Mouse (Mus musculus) cerebral cortex, adult 2 months (tissue): ENCODE measurements around the gene Ntn3.

Experiments
- WGBS: fragments of 180-500 bp; shearing (Covaris S2); methylation state at CpG from one replicate; pipeline ENCODE4 v1.1.7; 2018; 5-methylcytosine and 5-hydroxymethylcytosine counted together

The Ntn3 gene

DNA sequence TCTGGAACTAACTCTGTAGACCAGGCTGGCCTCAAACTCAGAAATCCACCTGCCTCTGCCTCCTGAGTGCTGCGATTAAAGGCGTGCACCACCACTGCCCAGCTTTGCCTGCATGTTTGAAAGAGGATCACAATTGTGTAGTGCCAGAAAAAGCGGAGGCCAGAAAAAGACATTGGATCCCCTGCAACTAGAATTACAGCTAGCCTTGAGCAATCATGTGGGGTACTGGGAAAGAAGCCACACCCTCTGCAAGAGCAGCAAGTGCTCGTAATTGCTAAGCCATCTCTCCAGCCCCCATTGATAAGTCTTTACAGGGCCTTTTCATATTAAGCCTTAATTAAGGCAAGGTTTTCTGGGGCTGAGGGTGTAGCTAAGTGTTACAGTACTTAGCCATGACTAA, 17.9 kb downstream of the Ntn3 start:
- WGBS = 53% methylated on average over 4 of the region's 4 CpGs

- 86% methylated on average over 2 of the region's 2 CpGs for WGBS
These were observed 18.4 kb downstream of the Ntn3 start for GRCm38 (mm10) chr17:24190934-24191333.

DNA sequence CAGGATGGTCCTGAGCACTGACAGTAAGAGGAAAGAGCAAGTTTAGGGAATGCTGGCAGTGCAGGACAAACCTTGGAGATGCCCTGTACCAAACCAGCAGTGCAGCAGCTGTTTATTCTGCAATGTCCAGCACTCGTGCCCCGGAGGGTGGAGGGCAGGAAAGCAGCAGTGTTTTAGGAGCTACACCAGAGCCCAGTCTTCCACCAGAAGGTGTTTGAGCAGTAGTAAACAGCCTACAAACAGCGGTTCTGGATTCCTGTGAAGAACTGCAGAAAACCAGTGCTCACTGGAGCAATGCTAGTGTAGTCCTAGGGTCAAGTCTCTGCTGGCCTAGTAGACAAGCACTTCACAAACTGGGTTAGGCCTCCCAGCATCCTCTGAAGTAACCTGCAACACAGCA, 35.1 kb downstream of the Ntn3 start:
- 78% methylated on average over 3 of the region's 3 CpGs for WGBS

GRCm38 (mm10) chr17:24173423-24173822, 35.9 kb downstream of the Ntn3 start:
- 4% methylated on average over 3 of the region's 3 CpGs for WGBS

- 77% methylated on average over 4 of the region's 4 CpGs for WGBS
These were observed 37.6 kb downstream of the Ntn3 start for GRCm38 (mm10) chr17:24171738-24172137.

DNA sequence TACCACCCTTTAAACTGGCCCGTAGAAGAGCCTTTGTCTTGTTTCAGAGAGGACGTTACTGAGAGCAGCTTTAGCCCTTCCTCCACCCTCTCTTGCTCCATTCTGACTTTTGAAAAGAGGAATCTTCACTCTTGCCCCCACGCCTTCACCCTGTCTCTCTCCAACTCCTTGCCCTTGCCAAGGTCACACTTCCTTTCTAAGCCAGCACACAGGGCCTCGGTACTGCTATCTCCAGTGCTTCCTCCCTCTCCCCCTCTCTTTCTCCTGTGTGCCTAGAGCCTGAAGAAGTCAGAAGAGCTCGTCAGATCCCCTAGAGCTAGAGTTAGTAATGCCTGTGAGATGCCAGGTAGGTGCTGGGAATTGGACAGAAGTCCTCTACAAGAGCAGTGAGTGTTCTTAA, 38.6 kb downstream of the Ntn3 start:
- WGBS = 81% methylated on average over 5 of the region's 5 CpGs

- WGBS = 41% methylated on average over 3 of the region's 3 CpGs
These were observed 39.2 kb downstream of the Ntn3 start for GRCm38 (mm10) chr17:24170125-24170524.

GRCm38 (mm10) chr17:24169317-24170065, 39.8 kb downstream of the Ntn3 start, which contains the start of gene Atp6v0c:
Gene Atp6v0c, minus strand, starts transcription at chr17:24169702.
- under 1% methylated on average over 58 of the region's 58 CpGs for WGBS

DNA sequence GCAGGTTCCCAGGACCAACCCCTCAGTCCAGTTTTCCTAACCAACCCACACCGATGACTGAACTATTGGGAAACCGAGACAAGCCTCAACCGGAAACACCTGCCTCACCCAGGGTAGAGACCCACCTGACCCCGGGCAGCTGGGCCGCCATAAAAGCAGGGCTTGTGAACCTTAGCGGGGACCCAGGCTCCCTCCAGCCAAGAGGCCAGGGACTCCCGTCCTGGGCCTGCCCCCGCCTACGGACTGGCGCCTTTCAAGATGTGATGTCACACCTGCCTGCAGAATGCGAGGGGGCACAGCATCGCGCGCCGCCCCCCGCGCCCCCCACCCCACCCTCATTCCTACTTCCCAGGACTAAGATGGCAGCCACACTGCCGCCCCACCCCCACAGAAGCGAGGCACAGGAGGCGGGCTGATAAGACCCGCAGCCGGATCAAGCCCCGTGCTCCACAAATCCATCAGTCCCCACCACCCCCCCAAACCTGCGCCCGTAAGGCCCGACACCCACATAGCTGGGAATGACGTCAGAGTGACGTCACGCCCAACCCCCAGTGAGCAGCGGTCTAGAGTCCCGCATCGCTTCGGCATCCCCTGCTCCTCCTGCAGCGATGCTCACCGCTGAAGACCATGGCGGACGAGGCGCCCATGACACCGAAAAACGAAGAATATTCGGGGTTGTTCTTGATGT, 40.6 kb downstream of the Ntn3 start:
- WGBS = under 1% methylated on average over 40 of the region's 41 CpGs

GRCm38 (mm10) chr17:24167891-24168505, 41.3 kb downstream of the Ntn3 start:
- WGBS = 23% methylated on average over 7 of the region's 7 CpGs

GRCm38 (mm10) chr17:24167120-24167519, 42.2 kb downstream of the Ntn3 start:
- 28% methylated on average over 6 of the region's 6 CpGs for WGBS

GRCm38 (mm10) chr17:24164566-24165259, 44.6 kb downstream of the Ntn3 start:
- WGBS = 43% methylated on average over 11 of the region's 11 CpGs

DNA sequence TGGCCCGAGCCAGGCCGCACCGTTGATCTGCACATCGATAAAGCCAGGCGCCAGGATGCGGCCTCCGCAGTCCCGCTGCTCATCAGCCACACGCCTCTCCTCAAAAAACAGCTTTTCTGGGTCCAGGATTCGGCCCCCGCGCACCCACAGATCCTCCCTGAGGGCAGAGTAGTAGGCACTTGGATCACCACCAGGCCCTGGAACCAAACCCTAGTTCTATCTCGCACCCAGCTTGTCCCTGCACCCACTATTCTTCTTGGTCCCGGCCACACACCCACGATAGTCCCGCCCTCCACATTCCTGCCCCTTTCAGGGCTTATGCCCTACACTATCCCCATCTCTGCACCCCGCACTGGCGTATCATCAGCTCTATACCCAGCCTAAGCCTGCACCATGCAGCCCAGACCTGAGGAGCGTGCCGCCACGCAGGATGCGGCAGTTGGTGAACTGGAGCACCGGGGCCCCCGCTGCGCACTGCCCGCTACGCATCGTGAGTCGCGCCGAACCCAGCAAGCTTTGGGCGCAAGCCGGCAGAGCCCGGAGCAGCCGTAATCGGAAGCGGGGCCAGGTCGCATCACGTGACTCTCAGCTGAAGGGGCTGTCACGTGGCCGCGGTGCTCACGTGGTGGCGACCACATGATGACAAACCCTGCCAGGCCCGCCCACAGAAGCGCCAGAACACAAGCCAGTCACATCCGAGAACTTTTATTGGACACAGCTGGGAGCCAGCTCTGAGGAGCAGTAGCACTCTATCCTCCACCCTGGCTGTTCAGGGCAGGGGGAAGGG, 46.0 kb downstream of the Ntn3 start, which contains the start of gene Amdhd2:
TSS of gene Amdhd2 (minus strand) at position 591 of the 787 bp plus-strand sequence.
- WGBS = under 1% methylated on average over 47 of the region's 47 CpGs

- 18% methylated on average over 17 of the region's 17 CpGs for WGBS
These were observed 46.7 kb downstream of the Ntn3 start for GRCm38 (mm10) chr17:24162584-24163175.

GRCm38 (mm10) chr17:24161466-24161865, 47.9 kb downstream of the Ntn3 start:
- 85% methylated on average over 5 of the region's 5 CpGs for WGBS

DNA sequence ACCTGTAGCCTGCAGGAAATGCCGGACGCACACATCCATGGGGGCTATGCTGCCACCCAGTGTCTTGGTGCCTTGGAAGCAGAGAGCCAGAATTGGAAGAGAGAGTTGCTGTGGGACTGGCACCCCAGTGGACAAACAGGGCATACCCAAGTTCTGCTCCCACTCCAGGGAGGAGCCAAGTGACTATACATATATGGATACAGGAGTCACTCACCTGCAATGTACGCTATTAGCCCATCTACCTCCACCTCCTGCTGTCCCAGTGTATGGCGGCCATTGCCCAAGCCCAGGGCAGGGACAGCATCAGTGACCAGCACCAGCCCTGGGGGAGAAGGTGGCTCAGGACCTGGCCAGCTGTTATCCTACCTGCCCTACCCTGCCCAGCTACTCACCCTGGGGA, 51.8 kb downstream of the Ntn3 start:
- WGBS = 94% methylated on average over 4 of the region's 4 CpGs

- 94% methylated on average over 6 of the region's 6 CpGs for WGBS
These were observed 52.2 kb downstream of the Ntn3 start for GRCm38 (mm10) chr17:24157121-24157520.

DNA sequence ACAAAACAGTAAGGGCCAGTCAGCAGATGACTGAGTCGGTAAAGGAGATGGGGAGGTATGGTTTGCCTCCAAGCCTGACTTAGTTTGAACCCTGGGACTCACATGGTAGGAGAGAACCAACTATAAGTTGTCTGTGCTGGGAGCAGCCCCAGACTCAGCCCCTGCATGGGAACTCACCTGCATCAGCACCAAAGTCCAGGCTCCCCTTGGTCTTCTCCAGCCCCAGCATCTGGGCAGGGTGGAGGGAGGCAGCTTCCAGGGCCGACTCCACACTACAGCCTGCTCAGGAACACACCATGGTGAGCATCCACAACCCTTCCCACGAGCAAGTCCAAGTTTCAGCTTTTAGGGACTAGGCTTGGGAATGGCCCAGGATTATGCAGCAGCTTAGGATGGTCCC, 52.9 kb downstream of the Ntn3 start:
- 89% methylated on average over 3 of the region's 3 CpGs for WGBS

- WGBS = 94% methylated on average over 9 of the region's 9 CpGs
These were observed 53.6 kb downstream of the Ntn3 start for GRCm38 (mm10) chr17:24155742-24156141.

DNA sequence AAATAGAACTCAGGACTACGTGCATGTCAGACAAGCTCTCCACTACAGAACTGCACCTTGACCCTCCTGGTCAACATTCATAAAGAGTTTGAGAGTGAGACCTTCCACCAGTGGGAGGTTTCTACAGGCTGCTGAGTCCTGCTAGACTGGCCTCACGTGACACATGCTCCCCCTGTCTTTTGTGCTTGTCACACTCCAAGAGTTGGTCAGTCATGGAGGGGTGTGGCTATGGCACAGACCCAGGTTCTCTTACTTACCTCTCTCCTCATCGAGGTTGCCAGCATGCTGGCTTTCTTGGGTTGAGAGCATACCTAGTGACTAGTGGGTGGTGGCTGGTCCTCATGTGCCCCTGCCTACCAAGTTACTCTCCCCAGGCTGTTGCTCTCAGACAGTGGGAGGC, 54.9 kb downstream of the Ntn3 start:
- 68% methylated on average over 3 of the region's 3 CpGs for WGBS
